Mouse (Mus musculus) heart, embryonic 13.5 days (tissue): ENCODE measurements at regions not wholly inside any gene's neighbourhood (a gene's known extent, or its start where the extent isn't known, plus 50 kb on each side); places are given as distances from the start of the nearest gene placed in this dataset.

Experiments used
- ATAC-seq: fragments of 200-750 bp; cut with Nextera tagmentation; 2 replicates; pipeline ENCODE4 v1.8.0; 2017; ENCODE audit warnings: moderate TSS enrichment; ENCODE audit not compliant: insufficient number of reproducible peaks, low FRiP score, low TSS enrichment; ENCODE audit errors: extremely low read depth
- H3K27ac ChIP-seq: fragments of 300-500 bp; sonication (generic); replicated peaks from 2 replicates; pipeline ENCODE4 v1.5.1; 2015; ENCODE audit warnings: moderate library complexity, mild to moderate bottlenecking, inconsistent platforms
- H3K27me3 ChIP-seq: fragments of 300-500 bp; sonication (generic); replicated peaks from 2 replicates; pipeline ENCODE4 v1.6.1; 2015; ENCODE audit warnings: mild to moderate bottlenecking, inconsistent platforms
- H3K36me3 ChIP-seq: fragments of 300-500 bp; sonication (generic); 2 replicates; pipeline ENCODE4 v1.6.1; 2015; ENCODE audit warnings: mild to moderate bottlenecking, inconsistent platforms
- H3K4me1 ChIP-seq: fragments of 300-500 bp; sonication (generic); 2 replicates; pipeline ENCODE4 v1.6.1; 2015; ENCODE audit warnings: inconsistent platforms
- H3K4me2 ChIP-seq: fragments of 300-500 bp; sonication (generic); 2 replicates; pipeline ENCODE4 v1.6.1; 2015; ENCODE audit warnings: inconsistent platforms, mild to moderate bottlenecking, moderate library complexity
- H3K4me3 ChIP-seq: fragments of 300-500 bp; sonication (generic); 2 replicates; pipeline ENCODE4 v1.5.1; 2015; ENCODE audit warnings: moderate library complexity, mild to moderate bottlenecking, inconsistent platforms
- H3K9ac ChIP-seq: fragments of 300-500 bp; sonication (generic); 2 replicates; pipeline ENCODE4 v1.6.1; 2015; ENCODE audit warnings: inconsistent platforms, mild to moderate bottlenecking, moderate library complexity
- H3K9me3 ChIP-seq: fragments of 300-500 bp; sonication (generic); 2 replicates; pipeline ENCODE4 v1.6.1; 2016; ENCODE audit warnings: inconsistent platforms
- WGBS: fragments of 180-500 bp; shearing (Covaris S2); methylation state at CpG from one replicate; pipeline ENCODE4 v1.1.7; 2015; ENCODE audit warnings: mixed read lengths; 5-methylcytosine and 5-hydroxymethylcytosine counted together

DNA sequence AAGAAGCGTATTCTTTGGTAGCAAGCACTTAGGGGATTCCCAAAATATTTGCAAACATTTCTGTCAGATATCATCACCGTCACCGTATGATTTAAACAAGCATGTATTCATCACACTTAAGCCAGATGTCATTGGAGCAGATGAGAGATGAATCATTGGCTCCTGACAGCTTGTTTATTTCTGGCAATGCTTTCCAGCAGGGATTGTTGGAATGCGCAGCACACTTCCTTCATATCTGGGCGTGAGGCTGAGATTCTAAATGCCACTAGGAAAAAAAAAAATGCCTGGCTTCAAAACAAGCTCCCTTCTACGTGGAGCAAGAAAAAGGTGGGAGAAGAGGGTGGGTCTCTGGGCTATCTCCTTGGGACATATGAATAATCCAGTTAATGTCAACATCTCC lies 354.1 kb upstream of the Sash1 start:
- no peaks in the 10 kb centered on the region for H3K27me3 ChIP-seq
- no peak overlapping the region for H3K4me2 ChIP-seq
- H3K27ac ChIP-seq = peak overlapping the region; percentile 36; the same call in 1 of the 2 replicates
- 19% methylated on average over 6 of the region's 6 CpGs for WGBS
- H3K4me3 ChIP-seq = no peak overlapping the region
- no peak for ATAC-seq
- no peak overlapping the region for H3K9ac ChIP-seq
- no peaks in the 10 kb centered on the region for H3K36me3 ChIP-seq
- peaks cover 14% of the 10 kb centered on the region for H3K4me1 ChIP-seq
- H3K9me3 ChIP-seq = no peaks in the 10 kb centered on the region

DNA sequence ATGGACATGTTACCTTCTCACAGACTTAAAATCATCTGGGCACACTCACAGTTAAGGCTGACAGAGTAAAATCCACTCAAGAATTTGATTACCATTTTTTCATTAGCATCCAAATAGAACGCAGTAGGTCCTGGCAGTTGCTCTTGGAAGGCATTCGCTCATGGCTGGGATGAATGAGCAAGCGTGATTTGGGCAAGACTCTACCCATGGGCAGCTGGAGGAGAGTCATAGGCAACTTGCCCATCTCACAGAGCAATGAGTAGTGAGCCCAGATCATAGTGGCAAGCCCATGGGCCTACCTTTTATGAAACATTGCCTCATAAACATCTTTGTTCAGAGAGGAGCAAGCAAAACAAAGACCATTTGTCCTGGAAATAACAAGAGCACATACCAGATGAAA lies 345.9 kb upstream of the Sash1 start:
- H3K4me3 ChIP-seq = no peak overlapping the region
- WGBS = 89% methylated on average over 3 of the region's 3 CpGs
- no peaks in the 10 kb centered on the region for H3K9me3 ChIP-seq
- no peaks in the 10 kb centered on the region for H3K36me3 ChIP-seq
- no peaks in the 10 kb centered on the region for H3K27me3 ChIP-seq
- no peak overlapping the region for H3K27ac ChIP-seq
- no peaks in the 10 kb centered on the region for H3K4me1 ChIP-seq
- H3K9ac ChIP-seq = no peak overlapping the region
- ATAC-seq = no peak
- no peak overlapping the region for H3K4me2 ChIP-seq

DNA sequence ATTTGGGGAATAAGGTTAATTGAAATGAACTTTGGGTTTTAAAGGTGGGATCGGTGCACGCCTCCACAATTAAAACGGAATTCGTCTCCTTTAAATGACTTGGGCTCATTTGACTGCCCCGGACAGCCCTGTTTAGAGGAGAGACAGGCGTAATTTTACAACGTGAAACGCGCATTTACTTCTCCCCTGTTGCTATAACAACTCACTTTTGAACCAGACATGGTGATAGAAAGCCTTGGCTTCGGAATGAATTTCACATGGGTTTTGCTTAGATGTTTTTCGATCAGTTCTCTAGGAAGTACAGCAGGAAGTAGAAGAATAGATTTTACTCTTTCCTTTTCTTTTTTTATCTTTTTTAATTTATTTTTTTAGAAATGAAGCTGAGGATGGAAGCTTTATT lies 343.2 kb upstream of the Sash1 start:
- Histone ChIP-seq H3K4me3 (no peak overlapping the region), H3K4me2 (no peak overlapping the region), H3K9ac (no peak overlapping the region), H3K36me3 (no peaks in the 10 kb centered on the region), H3K27ac (no peak overlapping the region), H3K9me3 (no peaks in the 10 kb centered on the region), H3K4me1 (no peaks in the 10 kb centered on the region), H3K27me3 (no peaks in the 10 kb centered on the region)
- no peak for ATAC-seq
- WGBS = 86% methylated on average over 11 of the region's 11 CpGs

DNA sequence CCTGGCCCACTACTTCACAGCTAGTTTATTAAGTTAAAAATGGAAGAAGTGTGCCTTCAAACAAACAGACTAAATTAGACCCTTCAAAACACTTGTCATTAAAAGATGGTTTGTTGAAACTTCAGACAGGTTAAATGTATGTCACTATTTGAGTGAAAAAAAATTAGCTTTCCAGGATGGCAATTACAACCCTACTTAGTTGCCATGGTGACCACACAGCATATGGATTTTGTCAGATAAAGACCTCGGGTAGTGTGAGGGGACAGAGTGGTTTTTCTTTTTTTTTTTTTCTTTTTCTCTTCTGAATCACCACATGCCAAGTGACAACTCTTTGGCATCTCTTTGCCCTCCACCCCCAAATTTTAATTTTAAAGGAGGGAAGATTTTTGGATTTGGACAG lies 341.5 kb upstream of the Sash1 start:
- 17% methylated on average over 1 of the region's 1 CpGs for WGBS
- no peak for ATAC-seq
- Histone ChIP-seq H3K9ac (no peak overlapping the region), H3K4me2 (no peak overlapping the region), H3K27me3 (no peaks in the 10 kb centered on the region), H3K27ac (no peak overlapping the region), H3K36me3 (no peaks in the 10 kb centered on the region), H3K4me1 (no peaks in the 10 kb centered on the region), H3K9me3 (no peaks in the 10 kb centered on the region), H3K4me3 (no peak overlapping the region)

DNA sequence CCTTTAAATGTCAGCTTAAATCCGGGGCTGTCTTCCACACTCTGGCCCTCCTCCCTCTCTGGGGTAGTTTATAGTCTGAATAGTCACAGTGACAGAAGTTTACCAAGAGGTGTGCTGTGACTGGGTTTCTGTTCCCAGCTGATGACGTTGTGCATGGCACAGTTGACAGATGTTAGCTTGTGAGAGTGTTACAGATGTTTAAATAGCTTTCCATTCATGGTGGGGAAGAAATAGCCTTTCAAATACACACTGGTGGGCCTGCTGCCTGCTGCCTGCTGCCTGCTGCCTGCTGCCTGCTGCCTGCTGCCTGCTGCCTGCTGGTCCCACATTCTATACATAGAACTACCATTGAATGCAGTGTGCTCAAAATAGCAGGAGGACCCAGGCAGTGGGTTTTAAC lies 324.8 kb upstream of the Sash1 start:
- ATAC-seq = no peak
- H3K36me3 ChIP-seq = no peaks in the 10 kb centered on the region
- 17% methylated on average over 2 of the region's 2 CpGs for WGBS
- no peak overlapping the region for H3K4me3 ChIP-seq
- H3K9me3 ChIP-seq = no peaks in the 10 kb centered on the region
- peak overlapping the region; percentile 66 for H3K27ac ChIP-seq
- peaks cover 19% of the 10 kb centered on the region for H3K4me1 ChIP-seq
- H3K27me3 ChIP-seq = no peaks in the 10 kb centered on the region
- H3K9ac ChIP-seq = no peak overlapping the region
- no peak overlapping the region for H3K4me2 ChIP-seq

DNA sequence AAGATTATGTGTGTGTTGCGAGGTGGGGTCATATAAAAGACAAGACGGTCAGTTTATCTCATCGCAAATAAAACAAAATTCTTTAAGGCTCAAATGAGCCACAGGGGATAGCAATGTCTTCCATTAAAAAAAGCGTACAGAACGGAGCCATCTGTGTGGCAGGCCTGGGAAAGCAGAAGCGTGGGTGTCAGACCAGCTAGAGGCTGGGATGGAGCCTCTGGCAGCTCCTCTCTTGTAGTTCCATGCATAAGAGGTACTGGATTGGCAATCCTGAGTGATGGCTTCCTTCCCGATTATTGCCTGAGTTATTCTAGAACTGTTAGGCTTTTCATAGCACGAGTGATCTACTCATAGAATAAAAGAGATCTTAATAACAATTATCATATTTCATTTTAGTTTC lies 318.2 kb upstream of the Sash1 start:
- Histone ChIP-seq H3K4me1 (0 out of 2 replicates have a peak, but pooled peaks cover 7% of the 10 kb centered on the region), H3K27me3 (no peaks in the 10 kb centered on the region), H3K36me3 (no peaks in the 10 kb centered on the region), H3K9me3 (no peaks in the 10 kb centered on the region), H3K9ac (no peak overlapping the region), H3K27ac (no peak overlapping the region), H3K4me3 (no peak overlapping the region), H3K4me2 (no peak overlapping the region)
- ATAC-seq = no peak
- 74% methylated on average over 8 of the region's 8 CpGs for WGBS

DNA sequence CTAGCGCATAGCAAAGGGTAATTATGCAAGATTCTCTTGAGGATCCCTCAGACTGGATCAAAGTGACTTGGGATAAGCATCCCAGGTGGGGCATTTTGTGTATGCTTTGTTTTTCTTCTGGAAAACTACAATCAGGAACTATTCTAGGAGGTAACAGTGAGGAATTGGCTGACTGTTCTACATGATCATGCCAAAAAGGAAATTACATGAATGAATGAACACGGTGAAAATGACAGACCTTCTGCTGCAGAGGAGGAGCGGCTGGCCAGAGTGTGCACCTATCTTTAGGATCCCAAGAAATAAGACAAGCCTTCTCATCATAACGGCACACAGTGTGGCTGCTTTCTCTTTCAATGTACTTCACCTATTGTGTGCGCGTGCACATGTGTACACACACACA lies 317.5 kb upstream of the Sash1 start:
- no peak for ATAC-seq
- Histone ChIP-seq H3K9me3 (no peaks in the 10 kb centered on the region), H3K27me3 (no peaks in the 10 kb centered on the region), H3K4me2 (no peak overlapping the region), H3K27ac (no peak overlapping the region), H3K9ac (no peak overlapping the region), H3K4me3 (no peak overlapping the region), H3K36me3 (no peaks in the 10 kb centered on the region), H3K4me1 (0 out of 2 replicates have a peak, but pooled peaks cover 7% of the 10 kb centered on the region)
- 86% methylated on average over 6 of the region's 6 CpGs for WGBS

DNA sequence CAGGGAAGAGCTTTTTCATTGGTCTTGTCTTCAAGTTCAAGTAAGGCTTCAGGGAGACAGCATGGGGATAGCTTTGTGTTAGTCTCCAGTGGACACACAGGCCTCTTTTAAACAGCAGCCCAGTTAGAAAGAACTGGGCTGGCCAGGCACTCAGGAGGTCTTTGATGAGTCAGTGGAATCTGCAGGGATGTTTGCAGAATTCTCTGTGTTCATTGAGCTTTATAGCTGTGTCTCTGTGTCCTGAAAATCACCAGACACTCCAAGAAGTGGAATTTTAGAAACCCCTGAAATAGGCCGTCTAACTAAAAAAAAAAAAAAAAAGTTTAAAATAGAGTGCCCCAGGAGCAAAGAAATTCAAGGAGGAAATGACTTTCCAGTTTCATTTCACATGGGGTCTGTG lies 317.1 kb upstream of the Sash1 start:
- ATAC-seq = no peak
- H3K27me3 ChIP-seq = no peaks in the 10 kb centered on the region
- no peaks in the 10 kb centered on the region for H3K36me3 ChIP-seq
- H3K9ac ChIP-seq = no peak overlapping the region
- 74% methylated on average over 1 of the region's 1 CpGs for WGBS
- H3K4me3 ChIP-seq = no peak overlapping the region
- 0 out of 2 replicates have a peak, but pooled peaks cover 7% of the 10 kb centered on the region for H3K4me1 ChIP-seq
- no peak overlapping the region for H3K4me2 ChIP-seq
- no peaks in the 10 kb centered on the region for H3K9me3 ChIP-seq
- no peak overlapping the region for H3K27ac ChIP-seq

DNA sequence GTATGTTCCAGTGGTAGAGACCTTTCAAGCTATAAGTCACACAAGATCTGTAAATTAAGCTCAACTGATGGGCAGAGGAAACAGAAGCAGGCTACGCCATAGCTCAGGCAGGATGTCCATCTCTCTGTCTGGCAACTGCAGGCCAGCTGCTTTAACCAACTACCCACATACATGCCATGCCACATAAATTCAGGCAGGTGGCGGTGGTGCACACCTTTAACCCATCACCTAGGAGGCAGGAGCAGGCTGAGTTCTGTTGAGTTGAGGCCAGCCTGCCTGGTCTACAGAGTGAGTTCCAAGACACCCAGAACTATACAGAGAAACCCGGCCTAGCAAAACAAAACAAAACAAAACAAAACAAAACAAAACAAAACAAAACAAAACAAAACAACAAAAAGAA lies 289.1 kb upstream of the Sash1 start:
- H3K4me2 ChIP-seq = no peak overlapping the region
- no peak for ATAC-seq
- no peaks in the 10 kb centered on the region for H3K9me3 ChIP-seq
- H3K4me1 ChIP-seq = no peaks in the 10 kb centered on the region
- WGBS = 44% methylated on average over 3 of the region's 3 CpGs
- no peak overlapping the region for H3K9ac ChIP-seq
- H3K27ac ChIP-seq = no peak overlapping the region
- no peak overlapping the region for H3K4me3 ChIP-seq
- H3K36me3 ChIP-seq = no peaks in the 10 kb centered on the region
- H3K27me3 ChIP-seq = no peaks in the 10 kb centered on the region

DNA sequence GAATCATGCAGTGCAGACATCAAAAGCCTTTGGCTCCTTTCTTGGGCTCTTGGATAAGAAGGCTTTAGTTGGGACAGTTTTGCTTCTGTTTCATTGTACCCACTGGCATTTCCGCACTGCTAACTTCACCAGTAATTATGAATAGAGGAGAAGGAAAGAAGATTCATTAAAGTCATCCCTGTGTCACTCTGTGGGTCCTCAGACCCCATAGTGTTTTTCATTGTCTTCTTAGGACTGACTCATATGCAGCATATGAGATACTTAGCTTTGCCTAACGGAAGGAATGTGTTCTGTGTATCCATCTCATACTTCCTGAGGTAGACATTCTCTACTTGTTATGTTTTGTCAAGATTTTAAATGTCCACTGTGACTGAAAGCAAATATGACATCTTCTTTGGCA lies 287.6 kb upstream of the Sash1 start:
- H3K27ac ChIP-seq = no peak overlapping the region
- H3K4me3 ChIP-seq = no peak overlapping the region
- no peak for ATAC-seq
- no peak overlapping the region for H3K9ac ChIP-seq
- H3K36me3 ChIP-seq = no peaks in the 10 kb centered on the region
- WGBS = 74% methylated on average over 2 of the region's 2 CpGs
- no peak overlapping the region for H3K4me2 ChIP-seq
- no peaks in the 10 kb centered on the region for H3K9me3 ChIP-seq
- H3K27me3 ChIP-seq = no peaks in the 10 kb centered on the region
- H3K4me1 ChIP-seq = no peaks in the 10 kb centered on the region

DNA sequence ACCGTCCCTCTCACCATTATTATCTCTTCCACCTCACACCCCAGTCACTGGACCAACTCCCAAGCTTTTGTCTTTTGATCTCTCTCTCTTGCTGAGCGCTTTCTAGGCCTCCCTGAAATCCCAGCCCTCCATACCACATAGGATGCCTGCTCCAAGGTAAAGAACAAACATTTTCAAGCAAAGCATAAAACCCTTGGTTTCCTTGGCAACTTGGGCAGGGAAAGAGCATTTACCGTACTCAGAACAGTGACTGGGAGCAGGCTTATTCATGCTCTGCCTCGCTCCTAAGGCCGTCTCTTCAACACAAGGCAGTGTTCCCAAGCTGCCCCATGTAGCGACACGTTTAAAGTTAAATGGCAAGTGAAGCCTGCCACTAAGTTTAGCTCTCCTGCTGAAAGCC lies 282.9 kb upstream of the Sash1 start:
- no peak overlapping the region for H3K4me2 ChIP-seq
- no peaks in the 10 kb centered on the region for H3K36me3 ChIP-seq
- ATAC-seq = no peak
- WGBS = 69% methylated on average over 7 of the region's 7 CpGs
- no peak overlapping the region for H3K9ac ChIP-seq
- no peak overlapping the region for H3K4me3 ChIP-seq
- H3K9me3 ChIP-seq = peaks cover 6% of the 10 kb centered on the region; the same call in 1 of the 2 replicates
- no peak overlapping the region for H3K27ac ChIP-seq
- H3K4me1 ChIP-seq = no peaks in the 10 kb centered on the region
- H3K27me3 ChIP-seq = no peaks in the 10 kb centered on the region

DNA sequence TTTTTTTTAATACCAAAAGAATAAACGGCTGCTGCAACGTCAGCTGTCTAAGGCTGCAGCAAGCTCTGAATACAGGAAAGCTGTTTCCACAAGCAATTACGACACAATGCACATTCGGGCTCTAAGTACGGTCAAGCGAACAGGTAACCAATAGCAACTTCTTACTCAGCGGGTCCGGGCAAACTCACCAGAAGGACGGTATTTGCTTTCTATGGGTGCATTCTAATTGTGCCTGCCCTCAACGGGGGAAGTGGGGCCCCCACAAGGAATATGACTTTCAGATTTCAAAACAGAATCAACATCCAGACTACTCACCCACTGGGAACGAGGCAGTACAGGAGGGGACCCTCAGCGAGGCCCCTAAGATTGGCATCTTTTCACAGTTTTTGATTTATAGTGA lies 280.1 kb upstream of the Sash1 start:
- no peaks in the 10 kb centered on the region for H3K27me3 ChIP-seq
- no peaks in the 10 kb centered on the region for H3K4me1 ChIP-seq
- no peak overlapping the region for H3K27ac ChIP-seq
- H3K9me3 ChIP-seq = peaks cover 6% of the 10 kb centered on the region; the same call in 1 of the 2 replicates
- H3K4me2 ChIP-seq = no peak overlapping the region
- ATAC-seq = no peak
- H3K9ac ChIP-seq = no peak overlapping the region
- H3K36me3 ChIP-seq = no peaks in the 10 kb centered on the region
- H3K4me3 ChIP-seq = no peak overlapping the region
- 84% methylated on average over 12 of the region's 12 CpGs for WGBS
